Mouse (Mus musculus): ENCODE measurements around the gene Cemip2. TPM values are rescaled to one million over a fixed set of nuclear protein-coding genes. Genes with fewer than 3 reads are reported as not detected.

Gene Cemip2
- polyA plus RNA-seq (2015; fragmentation: Nextera tagmentation; extraction: Ambion mirVana), result 36.9 and 39.0 TPM in 2 replicates

DNA sequence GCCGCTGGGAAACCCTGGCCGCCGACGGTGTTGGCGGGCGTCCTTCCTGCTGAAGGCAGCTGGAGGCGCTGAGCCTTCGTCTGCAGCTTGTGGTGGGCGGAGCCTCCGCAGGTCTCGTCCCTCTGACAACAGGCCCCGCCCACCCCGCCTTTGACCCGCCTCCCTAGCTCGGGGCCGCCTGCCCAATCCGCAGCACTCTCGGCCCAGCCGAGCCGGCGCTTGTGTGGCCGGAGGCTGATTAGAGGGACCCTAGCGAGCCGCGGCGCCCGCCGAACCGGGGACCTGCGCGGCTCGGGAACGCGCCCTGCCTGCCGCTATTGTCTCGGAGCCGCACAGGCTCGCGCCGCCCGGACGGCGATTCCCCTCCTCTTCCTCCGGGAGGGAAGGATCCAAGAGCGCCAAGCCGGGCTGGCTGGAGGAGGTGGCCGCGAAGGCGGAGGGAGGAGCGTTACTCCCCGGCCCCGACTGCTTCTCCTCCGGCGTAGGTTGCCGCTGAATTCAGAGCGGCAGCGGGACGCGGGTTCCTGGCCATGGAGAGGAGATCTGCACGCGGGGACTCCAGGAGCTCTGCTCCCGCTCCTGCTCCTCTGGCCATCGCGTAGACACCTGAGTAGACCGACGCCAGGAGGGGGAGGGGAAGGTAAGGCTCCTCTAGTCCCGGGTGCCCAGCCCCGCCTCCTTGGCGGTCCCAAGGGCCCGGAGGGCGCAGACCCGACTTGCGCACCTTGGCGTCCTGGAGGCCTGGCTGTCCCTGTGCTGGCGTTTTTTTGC, at the start of gene Cemip2:
Cemip2 (plus strand) TSS at position 196 of the 771 bp plus-strand sequence.
- H3K27me3 ChIP-seq, result peaks cover 9% of the 10 kb centered on the region
- H3K9ac ChIP-seq, result peak within 1 kb of the TSS; percentile 90
- under 1% methylated on average over 68 of the region's 75 CpGs for WGBS
- H3K9me3 ChIP-seq, result no peaks in the 10 kb centered on the region
- H3K4me1 ChIP-seq, result peaks cover 47% of the 10 kb centered on the region
- H3K4me2 ChIP-seq (replicated peaks), result peak within 1 kb of the TSS; percentile 82
- peak within 1 kb of the TSS; percentile 88 for H3K4me3 ChIP-seq
- H3K36me3 ChIP-seq, result no peaks in the 10 kb centered on the region
- peak; percentile 95 for ATAC-seq (ENCODE audit: low FRiP score, low read depth)
- peak within 1 kb of the TSS; percentile 93 for H3K27ac ChIP-seq

DNA sequence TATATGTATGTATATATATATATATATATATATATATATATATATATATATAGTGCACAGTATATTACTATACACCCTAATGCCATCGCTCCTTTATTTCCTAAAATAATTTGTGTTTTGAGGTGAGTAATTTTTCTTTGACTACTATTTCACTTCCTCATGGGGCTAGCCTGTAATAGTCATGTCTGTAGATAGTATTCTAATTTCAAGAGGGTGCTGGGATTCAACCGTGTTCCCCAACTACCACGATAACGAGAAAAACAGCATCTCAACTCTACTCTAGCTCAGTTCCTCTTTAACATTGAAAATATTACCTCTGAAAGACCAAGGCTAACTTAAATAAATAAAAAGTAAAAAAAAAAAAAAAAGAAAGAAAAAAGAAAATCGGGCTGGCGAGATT, 49.8 kb upstream of the Cemip2 start:
- H3K9me3 ChIP-seq, result no peaks in the 10 kb centered on the region
- no peak overlapping the region for H3K9ac ChIP-seq
- H3K36me3 ChIP-seq, result no peaks in the 10 kb centered on the region
- H3K27ac ChIP-seq, result no peak overlapping the region
- no peak overlapping the region for H3K4me3 ChIP-seq
- H3K4me1 ChIP-seq, result no peaks in the 10 kb centered on the region
- no peak for ATAC-seq (ENCODE audit: low FRiP score, low read depth)
- H3K27me3 ChIP-seq, result no peaks in the 10 kb centered on the region
- no peak overlapping the region for H3K4me2 ChIP-seq (replicated peaks)
- WGBS, result 93% methylated on average over 6 of the region's 6 CpGs

GRCm38 (mm10) chr19:21731887-21732286, 46.3 kb upstream of the Cemip2 start:
- 83% methylated on average over 5 of the region's 5 CpGs for WGBS
- Histone ChIP-seq H3K27me3 (no peaks in the 10 kb centered on the region), H3K9me3 (no peaks in the 10 kb centered on the region), H3K27ac (no peak overlapping the region), H3K4me3 (no peak overlapping the region), H3K9ac (no peak overlapping the region), H3K36me3 (no peaks in the 10 kb centered on the region), H3K4me2 (replicated peaks) (no peak overlapping the region), H3K4me1 (peaks cover 8% of the 10 kb centered on the region; the same call in 1 of the 2 replicates)
- no peak for ATAC-seq (ENCODE audit: low FRiP score, low read depth)

GRCm38 (mm10) chr19:21733176-21733575, 45.0 kb upstream of the Cemip2 start:
- Histone ChIP-seq H3K27ac (no peak overlapping the region), H3K9me3 (no peaks in the 10 kb centered on the region), H3K9ac (no peak overlapping the region), H3K4me2 (replicated peaks) (no peak overlapping the region), H3K4me1 (peaks cover 21% of the 10 kb centered on the region), H3K4me3 (no peak overlapping the region), H3K36me3 (no peaks in the 10 kb centered on the region), H3K27me3 (no peaks in the 10 kb centered on the region)
- ATAC-seq (ENCODE audit: low FRiP score, low read depth), result no peak
- 97% methylated on average over 2 of the region's 2 CpGs for WGBS

GRCm38 (mm10) chr19:21734112-21734511, 44.0 kb upstream of the Cemip2 start:
- H3K4me1 ChIP-seq, result peaks cover 27% of the 10 kb centered on the region
- H3K36me3 ChIP-seq, result no peaks in the 10 kb centered on the region
- WGBS, result 43% methylated on average over 5 of the region's 5 CpGs
- H3K4me3 ChIP-seq, result no peak overlapping the region
- no peaks in the 10 kb centered on the region for H3K9me3 ChIP-seq
- H3K9ac ChIP-seq, result no peak overlapping the region
- no peak overlapping the region for H3K4me2 ChIP-seq (replicated peaks)
- no peaks in the 10 kb centered on the region for H3K27me3 ChIP-seq
- no peak overlapping the region for H3K27ac ChIP-seq
- ATAC-seq (ENCODE audit: low FRiP score, low read depth), result no peak

DNA sequence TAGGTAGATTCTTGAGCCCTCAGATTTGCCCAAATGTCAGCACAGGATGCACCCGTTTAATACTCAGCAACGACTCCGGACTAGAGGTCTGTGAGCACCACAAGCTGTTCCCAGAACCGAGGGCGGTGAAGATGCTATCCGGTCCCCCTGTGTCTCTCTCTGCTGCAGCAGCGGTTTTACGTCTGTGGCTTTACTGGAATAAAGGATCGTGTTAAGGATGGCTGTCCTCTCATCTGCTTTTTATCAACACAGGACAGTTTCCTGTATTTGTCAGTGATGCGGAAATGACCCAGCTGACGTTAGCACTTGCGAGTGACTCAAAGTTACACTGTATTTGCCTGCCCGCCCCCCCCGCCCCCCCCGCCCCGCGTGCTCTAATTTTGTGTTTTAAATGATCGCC, 40.7 kb upstream of the Cemip2 start:
- Histone ChIP-seq H3K4me1 (peaks cover 27% of the 10 kb centered on the region), H3K27me3 (no peaks in the 10 kb centered on the region), H3K27ac (peak overlapping the region; percentile 80), H3K9me3 (no peaks in the 10 kb centered on the region), H3K9ac (no peak overlapping the region), H3K4me2 (replicated peaks) (peak overlapping the region; percentile 35), H3K4me3 (no peak overlapping the region), H3K36me3 (no peaks in the 10 kb centered on the region)
- 49% methylated on average over 18 of the region's 18 CpGs for WGBS
- ATAC-seq (ENCODE audit: low FRiP score, low read depth), result no peak

- no peaks in the 10 kb centered on the region for H3K36me3 ChIP-seq
- 46% methylated on average over 17 of the region's 17 CpGs for WGBS
- no peak overlapping the region for H3K9ac ChIP-seq
- no peaks in the 10 kb centered on the region for H3K9me3 ChIP-seq
- peak overlapping the region; percentile 80 for H3K27ac ChIP-seq
- peaks cover 27% of the 10 kb centered on the region for H3K4me1 ChIP-seq
- no peaks in the 10 kb centered on the region for H3K27me3 ChIP-seq
- no peak overlapping the region for H3K4me3 ChIP-seq
- H3K4me2 ChIP-seq (replicated peaks), result peak overlapping the region; percentile 35
- peak; percentile 92 for ATAC-seq (ENCODE audit: low FRiP score, low read depth)
Measured at GRCm38 (mm10) chr19:21737881-21738590, 40.1 kb upstream of the Cemip2 start.

- peak; percentile 41; the same call in 1 of the 2 replicates for ATAC-seq (ENCODE audit: low FRiP score, low read depth)
- H3K27ac ChIP-seq, result peak overlapping the region; percentile 80
Measured at GRCm38 (mm10) chr19:21738591-21739280, 39.4 kb upstream of the Cemip2 start.

DNA sequence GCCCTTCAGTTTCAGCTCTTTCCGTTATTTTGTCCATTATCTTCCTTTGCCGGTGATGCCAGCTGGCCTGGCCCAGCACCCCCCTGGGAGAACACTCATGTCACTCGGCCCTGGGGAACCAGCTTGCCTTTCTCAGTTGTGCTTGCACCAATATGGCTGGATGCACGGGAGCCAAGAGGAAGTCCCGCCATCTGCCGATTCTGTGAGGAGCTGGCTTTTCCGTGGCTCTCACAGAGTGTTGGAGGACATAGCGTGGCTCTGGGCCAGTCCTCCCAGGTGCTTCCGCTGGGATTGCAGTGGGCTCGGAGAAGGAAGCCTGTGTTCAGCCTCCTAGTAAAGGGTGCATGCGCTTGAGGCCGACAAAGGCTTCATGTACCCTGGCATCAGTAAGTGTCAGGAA, 36.0 kb upstream of the Cemip2 start:
- Histone ChIP-seq H3K27me3 (no peaks in the 10 kb centered on the region), H3K9me3 (no peaks in the 10 kb centered on the region), H3K4me3 (no peak overlapping the region), H3K4me1 (peaks cover 16% of the 10 kb centered on the region), H3K36me3 (no peaks in the 10 kb centered on the region), H3K27ac (no peak overlapping the region), H3K4me2 (replicated peaks) (no peak overlapping the region), H3K9ac (no peak overlapping the region)
- ATAC-seq (ENCODE audit: low FRiP score, low read depth), result no peak
- WGBS, result 88% methylated on average over 12 of the region's 12 CpGs

More at GRCm38 (mm10) chr19:21738591-21739280, 39.4 kb upstream of the Cemip2 start:
- no peak overlapping the region for H3K9ac ChIP-seq
- WGBS, result 81% methylated on average over 18 of the region's 18 CpGs
- H3K4me3 ChIP-seq, result no peak overlapping the region
- H3K4me1 ChIP-seq, result peaks cover 27% of the 10 kb centered on the region
- H3K9me3 ChIP-seq, result no peaks in the 10 kb centered on the region
- no peaks in the 10 kb centered on the region for H3K36me3 ChIP-seq
- H3K27me3 ChIP-seq, result no peaks in the 10 kb centered on the region
- H3K4me2 ChIP-seq (replicated peaks), result no peak overlapping the region; the same call in 1 of the 2 replicates

GRCm38 (mm10) chr19:21745586-21745985, 32.6 kb upstream of the Cemip2 start:
- no peak overlapping the region for H3K27ac ChIP-seq
- no peak overlapping the region for H3K4me3 ChIP-seq
- WGBS, result 95% methylated on average over 2 of the region's 2 CpGs
- no peak overlapping the region for H3K4me2 ChIP-seq (replicated peaks)
- H3K9me3 ChIP-seq, result no peaks in the 10 kb centered on the region
- H3K9ac ChIP-seq, result no peak overlapping the region
- H3K36me3 ChIP-seq, result no peaks in the 10 kb centered on the region
- ATAC-seq (ENCODE audit: low FRiP score, low read depth), result no peak
- H3K27me3 ChIP-seq, result peaks cover 5% of the 10 kb centered on the region; the same call in 1 of the 2 replicates
- no peaks in the 10 kb centered on the region for H3K4me1 ChIP-seq

DNA sequence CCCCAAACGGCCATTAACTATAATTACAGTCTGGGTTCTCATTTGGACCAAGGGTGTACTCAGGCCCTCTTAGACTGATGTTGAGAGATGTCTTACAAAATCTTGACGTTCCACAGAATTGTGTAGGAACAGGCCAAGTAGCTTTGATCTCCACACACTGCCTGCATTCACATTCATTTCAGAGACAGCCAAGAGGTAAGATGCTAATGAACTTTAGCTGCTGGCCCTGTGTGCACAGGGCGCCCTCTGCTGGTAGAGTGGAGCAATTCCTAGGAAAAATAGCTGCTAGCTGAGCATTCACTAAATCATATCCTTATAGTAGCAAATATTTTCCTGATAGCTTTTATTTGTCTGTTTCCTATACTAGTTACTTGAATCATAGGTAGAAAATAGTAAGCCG, 30.8 kb upstream of the Cemip2 start:
- no peak for ATAC-seq (ENCODE audit: low FRiP score, low read depth)

GRCm38 (mm10) chr19:21750154-21750553, 28.0 kb upstream of the Cemip2 start:
- no peak for ATAC-seq (ENCODE audit: low FRiP score, low read depth)
- no peaks in the 10 kb centered on the region for H3K36me3 ChIP-seq
- WGBS, result 57% methylated on average over 2 of the region's 2 CpGs
- no peaks in the 10 kb centered on the region for H3K9me3 ChIP-seq
- H3K27me3 ChIP-seq, result peaks cover 5% of the 10 kb centered on the region; the same call in 1 of the 2 replicates
- H3K4me3 ChIP-seq, result no peak overlapping the region
- no peak overlapping the region for H3K27ac ChIP-seq
- H3K4me1 ChIP-seq, result no peaks in the 10 kb centered on the region
- no peak overlapping the region for H3K9ac ChIP-seq
- H3K4me2 ChIP-seq (replicated peaks), result no peak overlapping the region

More for the DNA sequence above, 30.8 kb upstream of the Cemip2 start:
- Histone ChIP-seq H3K4me3 (no peak overlapping the region), H3K4me1 (no peaks in the 10 kb centered on the region), H3K9me3 (no peaks in the 10 kb centered on the region), H3K27me3 (peaks cover 5% of the 10 kb centered on the region; the same call in 1 of the 2 replicates), H3K36me3 (no peaks in the 10 kb centered on the region), H3K4me2 (replicated peaks) (no peak overlapping the region), H3K27ac (no peak overlapping the region), H3K9ac (no peak overlapping the region)
- WGBS, result 23% methylated on average over 4 of the region's 4 CpGs
